Mouse (Mus musculus) WW6 (cell line): Measurements from ENCODE around the gene Srrm3.

Experiments used
- DNase-seq: peaks from one replicate; pipeline ENCODE4 v3.0.0-alpha.2; 2013; ENCODE audit warnings: low read depth, low spot score

Srrm3 gene

DNA sequence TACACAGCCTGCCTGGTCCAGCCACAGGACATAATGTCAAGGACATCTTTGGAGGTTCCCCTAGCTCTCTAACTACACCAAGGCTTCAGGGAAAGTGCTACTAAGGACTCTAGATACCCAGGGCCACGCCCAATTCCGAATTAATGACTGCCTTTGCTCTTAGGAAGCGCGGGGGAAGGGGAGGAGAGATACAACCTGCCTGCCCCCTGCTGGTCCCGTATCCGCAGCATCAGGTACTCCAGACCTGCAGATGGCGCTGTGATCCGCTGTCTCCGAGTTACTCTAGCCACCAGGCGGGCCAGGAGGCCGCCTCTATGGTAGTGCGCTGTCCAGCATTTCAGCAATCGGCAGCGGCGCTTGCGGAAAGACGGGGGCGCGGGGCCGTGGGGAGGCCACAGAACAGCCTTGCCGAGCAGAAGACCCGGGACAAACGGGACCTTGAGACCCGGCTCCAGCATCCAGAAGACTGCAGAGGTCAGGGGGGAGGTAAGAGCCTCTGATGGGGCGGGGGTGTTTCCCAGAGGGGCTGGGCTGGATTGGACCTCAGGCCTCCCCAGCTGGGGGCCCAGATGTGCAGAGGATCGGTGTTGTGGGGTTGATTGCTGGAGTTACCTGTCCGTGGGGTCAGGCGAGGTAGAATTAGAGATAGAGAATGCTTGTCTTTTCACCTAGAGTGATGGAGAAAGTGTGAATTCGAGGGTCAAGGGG, at the start of gene Srrm3:
Gene Srrm3, plus strand, starts transcription at position 336 of the 708 bp plus-strand sequence.
- peak; percentile 83 for DNase-seq

DNA sequence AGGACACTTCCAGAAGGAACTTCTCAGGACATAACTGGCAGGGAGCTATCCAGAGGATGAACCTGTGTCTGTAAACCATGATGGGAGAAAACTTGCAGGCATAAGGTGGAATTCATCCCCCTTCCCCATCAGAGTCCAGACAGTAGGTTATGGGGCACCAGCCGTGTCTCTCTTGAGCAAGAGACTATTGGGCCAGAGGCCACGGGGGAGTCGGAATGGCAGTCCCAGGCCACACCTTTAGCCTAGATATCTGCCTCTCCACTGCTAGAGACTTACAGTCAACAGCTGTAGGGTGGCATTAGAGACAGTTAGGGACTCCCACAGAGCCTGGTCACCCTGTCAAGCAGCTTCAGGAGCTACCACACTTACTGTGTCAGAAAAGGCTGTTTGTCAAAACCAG, 44.8 kb upstream of the Srrm3 start:
- DNase-seq: no peak

DNA sequence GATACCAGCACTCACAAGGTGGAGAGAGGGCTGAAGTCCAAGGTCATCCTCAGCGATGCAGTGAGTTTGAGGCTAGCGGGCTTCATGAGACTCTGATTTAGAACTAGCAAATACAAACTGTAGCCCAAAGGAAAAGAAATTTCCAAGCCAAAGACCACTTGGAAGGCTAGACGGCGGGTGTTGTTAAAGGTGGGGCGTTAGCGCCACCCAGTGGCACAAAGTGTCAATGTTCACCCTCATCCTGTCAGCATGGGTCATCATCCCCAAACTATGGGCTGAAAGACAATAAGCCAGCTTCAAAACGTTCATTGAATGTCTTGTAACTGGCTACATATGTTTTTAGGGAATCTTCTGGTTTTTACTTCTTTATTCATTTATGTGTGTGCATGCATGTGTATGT, 43.2 kb upstream of the Srrm3 start:
- no peak for DNase-seq

DNA sequence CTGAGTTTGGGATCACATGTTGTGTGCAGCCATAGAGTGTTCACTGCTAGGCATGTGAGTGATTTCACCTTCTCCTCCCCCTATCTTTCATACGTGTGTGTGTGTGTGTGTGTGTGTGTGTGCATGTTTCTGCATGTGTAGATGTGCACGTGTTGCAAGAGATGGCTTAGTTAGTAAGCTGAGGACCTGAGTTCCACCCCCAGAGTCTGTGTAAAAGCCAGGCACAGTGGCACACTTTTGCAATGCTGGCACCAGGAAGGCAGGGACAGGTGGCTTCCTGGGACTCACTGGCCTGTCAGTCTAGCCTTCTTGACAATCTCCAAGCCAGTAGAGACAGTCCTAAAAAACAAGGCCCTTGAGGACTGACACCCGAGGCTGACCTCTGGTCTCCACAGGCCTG, 41.7 kb upstream of the Srrm3 start:
- DNase-seq: no peak

DNA sequence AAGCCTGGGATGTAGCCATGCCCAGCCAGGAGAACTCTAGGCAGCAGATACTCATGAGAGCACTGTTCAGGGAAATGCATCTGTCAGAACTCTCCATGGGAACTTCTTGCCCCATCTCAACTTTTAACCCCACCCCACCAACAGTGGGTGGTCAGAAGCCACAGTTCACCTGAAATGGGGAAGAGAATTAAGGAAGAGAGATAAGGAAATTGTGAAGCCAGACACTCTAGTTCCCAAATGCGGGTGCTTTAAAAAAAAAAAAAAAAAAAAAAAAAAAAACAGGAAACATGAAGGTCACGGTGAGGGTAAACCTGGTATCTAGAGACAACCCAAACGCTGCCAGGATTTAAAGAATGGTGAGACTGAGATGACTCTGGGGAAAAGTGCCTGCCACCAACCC, 34.2 kb upstream of the Srrm3 start:
- no peak for DNase-seq

DNA sequence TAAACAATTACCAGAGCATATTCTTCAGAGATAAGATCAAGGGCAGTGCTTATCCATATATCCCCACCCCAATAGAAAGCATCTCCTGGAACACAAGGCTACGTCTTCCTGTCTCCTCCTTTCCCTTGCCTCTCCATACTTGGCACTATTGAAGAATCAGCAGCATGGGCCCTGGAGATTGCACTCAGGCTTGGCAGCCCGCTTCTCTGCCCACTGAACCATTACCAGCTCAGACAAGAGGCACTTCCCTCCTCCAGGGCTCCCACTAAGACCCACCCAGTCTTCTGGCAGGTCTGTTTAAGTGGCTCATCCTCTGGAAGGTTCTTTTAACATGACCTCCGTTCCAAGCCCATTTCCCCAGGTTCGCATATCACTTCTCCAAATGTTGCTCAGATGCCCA, 30.1 kb upstream of the Srrm3 start:
- DNase-seq: no peak

DNA sequence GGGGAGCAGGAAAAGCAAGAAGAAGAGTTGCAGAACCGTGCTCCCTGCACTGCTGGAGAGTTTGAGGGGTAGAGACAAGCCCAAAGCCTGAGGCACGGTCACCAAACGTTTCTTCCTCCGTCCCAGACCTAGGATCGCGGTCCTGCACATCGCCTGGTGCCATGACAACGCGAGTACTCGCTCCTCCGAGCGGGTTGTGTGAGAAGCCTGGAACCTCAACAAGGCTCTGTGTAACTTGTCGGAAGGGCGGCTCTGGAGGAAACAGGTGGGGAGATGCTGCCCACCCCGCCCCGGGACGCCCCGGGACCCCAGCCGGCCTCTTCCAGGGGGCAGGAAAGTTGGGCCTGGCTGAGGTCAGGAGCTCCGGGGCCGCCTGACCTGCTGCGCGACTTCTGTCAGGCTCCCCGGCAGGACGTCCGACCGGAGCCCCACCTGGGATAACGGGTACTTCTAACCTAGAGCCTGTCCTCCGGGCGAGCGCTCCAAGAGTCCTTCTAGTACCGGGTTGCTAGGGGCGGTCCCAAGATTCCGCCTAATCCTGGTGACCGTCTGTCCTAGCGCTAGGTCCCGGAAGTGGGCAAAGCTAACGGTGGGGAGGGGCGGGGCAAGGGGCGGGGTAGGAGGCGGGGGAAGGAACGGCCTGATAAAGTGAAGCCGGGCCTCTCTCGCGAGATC, 28.8 kb upstream of the Srrm3 start, which contains the start of gene Styxl1:
Gene Styxl1, minus strand, starts transcription at position 590 of the 675 bp plus-strand sequence.
- DNase-seq: no peak

DNA sequence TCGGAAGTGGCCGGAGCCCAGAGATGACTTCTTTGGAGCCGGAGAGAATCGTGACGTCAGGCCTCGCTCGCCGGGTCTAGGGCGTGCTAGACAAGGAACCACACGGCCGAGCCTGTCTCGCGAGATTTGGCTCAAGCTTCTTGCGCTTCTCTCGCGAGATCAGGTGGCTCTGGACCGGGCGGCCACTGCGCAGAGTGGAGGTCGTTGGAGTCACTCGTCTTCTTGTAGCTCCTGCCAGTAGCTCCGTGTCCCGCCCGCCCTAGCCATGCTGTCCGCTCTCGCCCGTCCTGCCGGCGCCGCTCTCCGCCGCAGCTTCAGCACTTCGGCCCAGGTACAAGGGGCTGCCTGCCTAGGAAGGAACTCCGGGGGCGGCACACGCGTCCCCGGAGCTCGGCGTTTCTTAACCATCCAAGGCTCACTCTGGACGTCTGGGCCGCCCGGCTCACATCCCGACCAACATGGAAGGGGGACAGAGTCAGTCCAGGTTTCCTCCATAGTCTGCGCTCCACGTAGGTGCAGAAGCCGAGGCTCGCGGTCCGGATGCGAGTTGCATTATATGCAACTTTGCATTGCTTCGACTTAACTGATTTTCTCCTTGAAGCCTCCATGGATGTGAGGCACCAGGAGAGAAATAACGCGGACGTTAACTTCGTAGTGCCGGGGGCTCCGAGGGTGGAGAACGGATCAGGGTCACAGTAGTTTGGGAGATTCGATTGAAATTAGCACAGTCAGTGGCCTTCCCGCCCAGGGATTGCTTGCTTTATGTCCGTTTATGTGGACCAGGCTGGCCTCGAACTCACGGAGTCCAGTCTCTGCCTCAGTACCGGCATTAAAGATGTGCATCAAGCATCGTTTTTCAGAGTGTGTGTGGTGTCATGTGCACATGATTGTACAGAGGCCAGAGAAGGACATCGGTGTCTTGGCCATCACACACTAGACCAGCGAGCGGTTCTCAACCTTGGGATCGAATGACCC, 27.9 kb upstream of the Srrm3 start, which contains the start of gene Mdh2:
Gene Mdh2, plus strand, starts transcription at position 10 of the 975 bp plus-strand sequence.
- DNase-seq: peak; percentile 99

DNA sequence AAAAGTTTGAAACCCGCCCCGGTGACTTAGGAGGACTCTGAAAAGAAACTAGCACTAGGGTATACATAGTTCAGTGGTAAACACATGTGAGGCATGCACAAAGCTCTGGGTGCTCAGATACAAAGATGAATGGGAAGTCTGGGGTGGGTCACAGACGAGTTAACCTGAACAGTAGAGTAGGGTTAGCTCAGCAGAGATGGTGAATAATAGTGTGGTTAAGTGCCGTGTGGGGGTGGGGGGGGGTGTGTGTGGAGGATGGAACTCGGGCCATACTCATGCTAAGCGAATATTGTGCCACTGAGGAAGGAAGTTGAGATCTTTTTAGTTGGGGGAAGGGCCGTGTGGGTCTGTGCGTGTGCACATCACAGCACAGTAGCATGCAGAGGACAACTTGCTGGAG, 26.4 kb upstream of the Srrm3 start:
- no peak for DNase-seq

DNA sequence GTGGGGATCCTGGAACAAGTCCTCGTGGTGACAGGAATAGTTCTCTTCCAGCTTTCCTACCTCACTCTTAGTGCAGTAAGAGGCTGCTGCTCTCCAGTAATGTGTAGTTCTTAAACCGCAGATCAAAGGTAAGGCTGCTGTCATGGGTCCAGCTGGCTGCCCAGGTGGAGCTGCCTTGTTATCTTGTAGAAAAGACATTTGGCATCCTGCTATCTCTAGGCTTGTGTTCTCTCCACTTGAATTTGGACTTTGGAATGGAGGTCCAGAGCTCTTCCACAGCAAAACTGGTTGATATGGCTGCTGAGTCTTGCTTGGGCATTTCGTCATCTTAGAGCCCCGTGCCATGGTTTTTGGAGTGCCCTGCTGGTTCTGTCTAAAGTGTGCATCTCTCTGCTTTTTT, 23.8 kb upstream of the Srrm3 start:
- no peak for DNase-seq

DNA sequence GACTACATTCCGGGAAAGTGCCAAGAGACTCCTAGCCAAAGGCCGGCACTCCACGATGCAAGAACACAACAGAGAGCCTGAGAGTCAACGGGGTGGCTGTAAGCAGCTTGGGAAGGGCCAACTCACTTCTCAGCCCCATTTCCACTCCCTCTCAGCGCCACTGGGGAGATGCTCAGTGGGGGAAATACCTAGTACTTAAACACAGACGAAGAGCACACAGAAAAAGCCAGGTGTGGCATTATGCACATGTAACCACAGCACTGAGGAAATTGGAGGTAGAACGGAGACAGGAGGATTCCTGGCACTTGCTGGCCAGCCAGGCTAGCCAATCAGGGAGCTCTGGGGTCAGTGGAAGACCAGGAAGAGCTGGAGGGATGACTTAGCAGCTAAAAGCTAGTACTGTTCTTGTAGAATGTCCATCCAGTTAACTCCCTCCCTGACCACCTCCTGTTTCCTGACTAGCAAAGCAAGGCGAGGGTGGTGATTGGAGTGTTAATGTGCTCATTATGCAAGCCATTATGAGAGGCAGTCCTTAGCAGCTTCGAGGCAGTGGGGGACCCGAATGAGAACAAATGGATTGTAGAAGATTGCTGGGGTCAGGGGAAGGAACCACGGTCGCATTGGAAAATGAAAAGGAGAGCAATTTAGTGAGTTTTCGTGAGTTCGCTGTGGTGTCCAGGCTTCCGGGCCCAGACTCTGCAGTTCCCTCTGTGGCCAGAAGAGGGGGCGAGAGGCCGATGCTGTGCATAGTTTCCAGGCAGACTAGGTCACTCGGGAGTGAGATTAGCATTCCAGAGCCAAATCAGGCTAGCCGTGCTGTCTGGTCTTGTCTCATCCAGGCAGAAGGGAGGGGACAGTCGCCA, 12.5 kb upstream of the Srrm3 start:
- peak; percentile 77 for DNase-seq

DNA sequence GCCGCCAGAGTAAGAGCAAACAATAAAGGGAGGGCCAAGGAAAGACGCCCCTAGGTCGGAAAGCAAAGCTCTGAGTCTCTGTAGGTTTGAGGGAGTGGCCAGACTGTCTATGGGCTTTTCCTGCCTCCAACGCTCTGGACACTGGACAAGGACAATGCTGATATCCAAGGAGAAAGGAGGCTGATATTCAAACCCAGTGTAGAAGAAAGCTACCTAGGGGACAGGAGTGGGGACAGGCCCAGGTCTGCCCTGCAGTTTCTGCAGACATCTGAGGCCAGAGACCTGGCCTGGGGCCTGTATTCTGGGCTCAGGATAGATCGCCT, 11.9 kb upstream of the Srrm3 start:
- no peak for DNase-seq

DNA sequence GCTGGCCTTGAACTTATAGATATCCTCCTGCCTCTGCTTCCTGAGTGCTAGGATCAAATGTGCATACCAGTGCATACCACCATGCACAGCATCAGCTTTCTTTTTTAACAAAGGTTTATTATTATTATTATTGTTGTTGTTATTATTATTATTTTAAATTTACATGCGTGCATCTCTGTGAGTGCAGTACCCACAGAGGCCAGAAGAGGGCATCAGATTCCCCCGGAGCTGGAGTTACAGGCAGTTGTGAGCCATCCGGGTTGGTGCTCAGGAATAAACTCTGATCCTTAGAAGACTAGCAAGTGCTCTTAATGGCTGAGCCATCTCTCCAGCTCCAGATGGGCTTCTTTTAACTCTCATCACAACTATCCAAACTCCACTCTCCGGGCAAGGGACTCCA, 6.9 kb upstream of the Srrm3 start:
- no peak for DNase-seq

DNA sequence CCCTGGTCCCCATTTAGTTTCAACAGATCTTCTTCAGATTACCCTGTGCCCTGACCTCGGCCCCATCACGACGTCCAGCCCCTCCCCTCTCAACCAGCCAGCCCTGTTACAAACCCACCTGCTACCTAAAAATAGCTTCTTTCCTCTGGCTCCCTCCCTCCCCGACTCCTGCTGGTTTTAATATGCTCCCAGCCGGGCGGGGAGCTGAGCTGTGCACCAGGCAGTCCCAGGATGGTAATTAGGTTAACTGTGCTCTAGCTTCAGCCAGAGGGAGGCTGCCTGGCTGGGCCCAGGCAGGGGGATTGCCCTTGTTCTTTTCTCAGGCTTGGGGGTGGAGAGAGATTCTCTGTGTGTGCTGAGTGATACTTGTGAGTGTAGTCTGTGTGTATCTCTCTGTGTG, 5.8 kb upstream of the Srrm3 start:
- no peak for DNase-seq

DNA sequence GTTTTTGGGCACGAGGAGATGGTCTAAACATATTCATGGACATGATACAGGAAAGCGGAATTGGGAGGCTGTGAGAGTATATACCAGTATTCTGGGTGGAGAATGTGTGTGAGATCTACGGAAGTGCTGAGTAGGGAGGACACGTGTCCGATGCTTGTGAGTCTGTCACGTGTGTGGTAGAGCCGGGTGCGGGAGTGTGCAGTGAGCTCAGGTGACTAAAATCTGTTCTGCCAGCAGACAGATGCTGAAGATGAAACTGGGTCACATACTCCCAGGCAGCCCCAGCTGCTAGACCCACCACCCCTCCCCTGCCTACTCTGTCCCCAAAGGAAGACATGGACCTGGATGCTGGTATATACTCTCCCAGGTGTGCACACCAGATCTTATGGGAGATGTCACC, 4.0 kb upstream of the Srrm3 start:
- DNase-seq: no peak

DNA sequence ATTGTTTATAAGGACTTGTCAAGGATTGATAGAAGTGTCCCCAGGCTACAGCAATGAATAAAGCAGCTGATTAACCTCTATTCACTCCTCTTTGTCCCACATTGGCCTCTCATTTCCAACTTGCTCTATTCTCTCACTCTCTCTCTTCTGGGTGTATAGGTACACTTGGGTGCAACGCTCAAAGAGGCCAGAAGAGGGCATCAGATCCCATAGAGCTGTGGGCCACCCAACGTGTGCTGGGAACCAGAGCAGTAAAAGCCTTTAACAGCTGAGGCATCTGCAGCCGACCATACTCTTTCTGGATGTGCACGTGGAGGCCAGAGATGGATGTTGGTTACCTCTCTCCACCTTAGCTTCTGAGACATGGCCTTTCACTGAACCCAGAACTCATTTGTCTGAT, 3.6 kb upstream of the Srrm3 start:
- peak; percentile 52 for DNase-seq

DNA sequence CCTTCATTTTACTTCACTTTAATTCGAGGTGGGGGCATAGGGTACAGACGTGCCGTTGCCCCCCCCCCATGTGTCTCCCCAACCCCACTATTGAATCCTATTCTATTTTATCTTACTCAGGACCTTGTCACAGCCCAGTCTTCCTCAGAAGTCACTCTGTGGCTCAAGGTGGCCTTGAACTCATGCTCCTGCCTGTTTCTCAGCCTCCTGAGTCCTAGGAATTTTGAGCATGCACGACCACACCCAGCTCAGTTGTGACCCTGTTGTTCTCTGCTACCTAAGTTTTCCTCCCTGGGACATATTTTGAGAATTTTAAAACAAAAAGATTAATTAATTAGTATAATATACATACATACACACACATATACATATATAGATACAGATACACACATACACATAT, 3.0 kb upstream of the Srrm3 start:
- no peak for DNase-seq

DNA sequence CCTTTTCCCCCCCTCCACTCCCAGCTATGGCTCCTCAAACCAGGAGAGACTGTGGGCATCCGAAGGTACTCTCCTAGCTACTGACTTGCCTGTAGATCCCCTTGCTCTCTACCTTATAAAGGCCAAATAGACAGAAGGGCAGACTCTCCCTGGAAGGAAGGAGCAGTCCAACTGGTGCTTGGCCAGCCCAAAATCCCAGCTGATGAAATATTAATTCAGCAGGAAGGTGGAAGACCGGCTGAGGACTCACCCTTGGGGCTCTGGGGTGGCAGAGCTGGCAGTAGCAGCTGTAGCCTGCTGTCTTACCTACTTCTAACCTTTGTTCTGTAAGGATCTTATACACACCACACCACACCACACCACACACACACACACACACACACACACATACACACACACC, 2.0 kb upstream of the Srrm3 start:
- no peak for DNase-seq

DNA sequence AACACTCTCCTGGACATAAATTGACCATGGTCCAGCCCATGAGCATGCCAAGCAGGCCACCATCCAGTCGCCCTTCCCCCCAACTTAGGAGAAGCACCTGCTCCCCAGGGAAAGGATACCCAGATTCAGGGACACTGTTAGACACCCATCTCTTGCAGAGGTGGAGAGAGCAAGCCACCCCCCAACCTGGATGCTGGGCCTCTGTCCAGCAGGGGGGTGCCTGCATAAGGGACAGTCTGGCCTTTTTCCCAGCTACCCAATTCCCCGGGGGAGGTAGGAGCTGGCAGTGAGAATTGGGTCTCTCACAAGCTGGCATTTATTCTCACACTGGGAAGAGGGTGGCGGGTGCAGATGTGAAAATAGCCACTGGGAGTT, 560 bp downstream of the Srrm3 start:
- DNase-seq: no peak

DNA sequence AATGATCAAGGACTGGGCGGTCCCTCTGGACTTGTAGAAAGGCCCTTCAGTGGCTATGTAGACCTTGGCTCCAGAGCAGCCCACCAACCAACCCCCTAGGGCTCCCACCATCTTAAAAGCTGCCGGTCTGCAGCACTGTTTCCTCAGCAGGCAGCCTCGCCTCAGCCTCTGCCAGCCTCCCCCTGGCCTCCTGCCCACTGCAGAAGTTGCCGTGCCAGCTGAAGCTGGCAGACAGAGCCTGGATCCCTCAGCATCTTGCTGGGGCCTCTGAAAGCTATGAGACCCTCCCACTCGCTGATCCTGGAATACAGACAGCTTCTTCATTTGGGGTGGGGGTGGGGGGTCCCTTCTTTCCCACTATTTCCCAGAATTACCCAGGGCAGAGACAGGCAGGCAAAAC, 6.3 kb downstream of the Srrm3 start:
- DNase-seq: no peak

DNA sequence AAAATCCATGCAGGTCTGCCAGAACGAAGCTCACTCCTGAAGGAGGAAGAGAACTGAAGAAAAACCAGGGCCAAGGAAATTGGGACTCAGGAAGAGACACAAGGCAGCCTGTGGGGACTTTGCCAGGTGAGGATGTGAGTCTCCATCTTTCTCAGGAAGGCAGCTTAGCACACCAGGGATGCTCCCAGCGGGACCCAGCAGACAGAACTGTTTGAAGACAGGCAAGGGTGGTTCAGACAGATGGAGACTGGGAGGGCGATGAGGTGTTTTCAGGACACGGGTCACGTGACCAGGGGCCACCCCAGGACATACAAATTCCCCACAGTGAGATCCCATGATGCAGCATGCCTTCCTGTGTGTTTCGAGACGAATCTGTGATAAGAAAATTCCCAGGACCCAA, 11.8 kb downstream of the Srrm3 start:
- DNase-seq: no peak
